Mouse (Mus musculus) thymus, postnatal 25 days (tissue): Measurements from ENCODE around the gene Mtfmt.

Experiments
- DNase-seq: peaks from one replicate; pipeline ENCODE4 v3.0.0; 2022

Mtfmt gene

DNA sequence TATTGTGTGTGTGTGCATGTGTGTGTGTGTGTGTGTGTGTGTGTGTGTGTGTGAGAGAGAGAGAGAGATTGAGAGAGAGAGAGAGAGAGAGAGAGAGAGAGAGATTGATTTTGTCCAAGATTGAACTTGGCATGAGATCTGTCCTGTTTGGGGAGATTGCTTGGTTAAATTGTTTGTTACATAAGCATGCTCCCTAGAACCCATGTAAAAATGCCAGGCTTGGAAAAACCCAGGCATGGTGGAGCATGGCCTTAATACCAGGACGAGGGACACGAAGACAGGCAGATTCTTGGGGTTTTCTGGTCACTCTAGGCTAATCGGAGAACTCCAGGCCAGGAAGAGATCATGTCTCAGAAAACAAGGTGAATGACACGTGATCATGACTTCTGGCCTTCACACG is 7.6 kb upstream of the Mtfmt start:
- DNase-seq = no peak

DNA sequence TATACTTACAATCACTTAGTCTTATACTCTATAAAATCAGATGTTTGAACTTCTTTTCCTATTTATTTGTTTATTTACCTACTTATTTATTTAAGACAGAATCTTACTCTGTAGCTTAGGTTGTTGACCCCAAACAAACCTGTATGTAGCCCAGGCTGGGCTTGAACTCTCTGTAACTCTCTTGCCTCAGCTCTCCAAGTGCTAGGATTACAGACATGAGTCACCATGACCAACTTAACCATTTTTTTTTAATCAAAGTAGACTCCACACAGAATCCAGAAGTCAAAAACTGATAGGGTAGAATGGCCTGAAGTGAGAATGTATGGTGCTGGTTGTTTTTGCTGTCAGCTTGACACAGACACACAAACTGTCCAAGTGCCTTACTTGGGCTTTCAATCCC is 5.2 kb upstream of the Mtfmt start:
- DNase-seq = no peak

- DNase-seq = no peak
Observed at GRCm38 (mm10) chr9:65430921-65431320, 4.7 kb upstream of the Mtfmt start.

DNA sequence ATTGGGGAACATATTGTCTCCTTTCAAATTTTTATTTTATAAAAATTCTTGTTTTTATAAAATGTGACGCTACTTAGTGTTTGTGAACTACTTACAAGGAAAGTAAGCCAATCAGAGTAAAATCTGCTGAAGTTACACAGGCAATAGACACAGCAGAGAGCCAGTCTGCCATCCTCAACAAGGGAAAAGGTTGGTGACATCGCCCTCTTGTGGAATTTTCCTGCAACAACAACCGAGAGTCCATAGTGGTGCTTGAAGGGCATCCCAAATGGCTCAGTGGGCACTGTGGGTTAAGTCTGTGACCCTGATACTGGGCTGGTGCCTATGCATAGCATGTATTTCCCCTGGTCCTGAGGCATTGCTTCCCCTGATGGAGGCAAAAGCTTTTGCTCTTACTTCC is 3.3 kb upstream of the Mtfmt start:
- peak; percentile 83 for DNase-seq

GRCm38 (mm10) chr9:65434140-65434539 is 1.4 kb upstream of the Mtfmt start:
- DNase-seq = peak; percentile 73

GRCm38 (mm10) chr9:65435211-65435610 is 371 bp upstream of the Mtfmt start:
- DNase-seq = no peak

GRCm38 (mm10) chr9:65444692-65445091 is 9.1 kb downstream of the Mtfmt start:
- DNase-seq = no peak

GRCm38 (mm10) chr9:65447951-65448350 is 12.4 kb downstream of the Mtfmt start:
- no peak for DNase-seq

DNA sequence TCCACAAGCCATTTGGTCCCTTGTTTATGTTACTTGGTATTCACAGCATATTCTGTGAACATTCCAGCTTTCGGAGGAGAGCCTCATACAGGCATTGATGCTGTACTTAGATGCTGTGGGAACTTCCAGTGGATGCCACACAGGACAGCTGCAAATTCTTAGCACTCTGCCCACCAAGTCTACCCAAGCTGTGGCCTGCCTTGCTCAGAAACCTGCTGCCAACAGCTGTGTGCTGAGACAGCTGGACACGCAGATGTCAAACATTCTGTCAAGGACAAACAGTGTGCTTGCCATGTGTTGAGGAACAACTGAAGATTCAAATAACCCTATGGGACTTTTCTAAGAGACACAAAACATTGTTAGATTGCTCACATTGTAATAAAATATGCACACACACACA is 23.4 kb downstream of the Mtfmt start:
- DNase-seq = no peak

- no peak for DNase-seq
Observed at GRCm38 (mm10) chr9:65460198-65460597, 24.6 kb downstream of the Mtfmt start.

GRCm38 (mm10) chr9:65460732-65461442 is 25.3 kb downstream of the Mtfmt start, which contains the start of gene Spg21:
Spg21 (plus strand) TSS chr9:65460947.
- peak; percentile 98 for DNase-seq

DNA sequence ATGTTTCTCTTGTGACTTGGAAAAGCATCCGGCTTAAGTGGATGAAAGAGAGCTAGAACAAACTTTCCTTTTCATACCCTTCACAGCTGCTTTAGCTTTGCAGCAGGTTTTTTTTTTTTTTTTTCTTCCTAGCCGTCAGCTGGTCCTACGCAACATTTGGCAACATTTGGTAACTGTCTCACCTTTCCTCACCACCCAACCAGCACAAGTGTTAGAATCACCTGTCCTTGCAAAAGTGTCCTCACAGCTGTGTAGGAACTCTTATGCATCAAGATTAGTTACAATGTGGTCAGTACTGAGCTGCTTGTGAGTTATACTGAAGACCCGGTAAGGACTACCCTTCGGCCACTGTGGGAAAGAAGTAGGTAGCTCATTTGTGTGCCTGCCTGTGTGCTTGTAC is 27.0 kb downstream of the Mtfmt start:
- no peak for DNase-seq

GRCm38 (mm10) chr9:65464161-65464560 is 28.6 kb downstream of the Mtfmt start:
- DNase-seq = peak; percentile 4

- no peak for DNase-seq
Observed at GRCm38 (mm10) chr9:65465241-65465640, 29.7 kb downstream of the Mtfmt start.

GRCm38 (mm10) chr9:65467686-65468085 is 32.1 kb downstream of the Mtfmt start:
- DNase-seq = no peak

DNA sequence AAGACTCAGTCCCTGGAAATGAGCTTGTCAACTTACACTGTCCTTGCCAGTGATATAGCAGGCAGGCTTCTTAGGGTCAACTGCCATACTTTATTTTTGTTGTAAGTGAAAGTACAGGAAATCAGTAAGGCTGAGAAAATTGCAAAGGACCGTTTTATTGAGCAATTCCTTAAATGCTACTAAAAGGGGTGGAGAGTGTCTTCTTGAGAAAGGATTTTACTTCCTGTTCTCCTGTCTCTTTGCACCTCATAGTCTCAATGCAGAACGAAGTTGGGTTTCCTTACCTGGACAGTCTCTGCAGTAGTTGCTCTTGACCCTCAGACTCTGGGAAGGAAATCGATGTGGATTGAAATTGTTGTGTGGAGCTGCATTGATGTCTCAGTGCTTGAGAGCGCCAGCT is 37.2 kb downstream of the Mtfmt start:
- no peak for DNase-seq

- no peak for DNase-seq
Observed at GRCm38 (mm10) chr9:65479158-65479557, 43.6 kb downstream of the Mtfmt start.

DNA sequence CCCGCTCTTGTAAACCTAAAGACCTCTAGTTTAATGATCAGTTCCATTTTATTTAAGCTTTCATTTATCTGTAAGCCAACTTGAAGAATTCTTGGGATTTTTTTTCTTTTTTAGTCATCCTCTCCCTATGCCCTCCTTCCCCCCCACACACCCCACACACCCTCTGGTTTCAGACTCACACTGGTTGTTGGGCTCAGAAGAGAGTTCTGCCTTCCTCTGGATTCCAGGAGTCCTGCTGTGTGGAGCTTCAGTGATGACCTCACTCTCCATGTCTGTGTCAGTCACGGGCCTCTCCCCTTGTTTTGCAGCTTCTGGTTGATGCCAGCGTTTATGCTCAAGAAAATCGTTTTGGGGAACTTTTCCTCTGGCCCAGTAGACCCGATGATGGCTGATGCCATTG is 44.5 kb downstream of the Mtfmt start:
- no peak for DNase-seq

DNA sequence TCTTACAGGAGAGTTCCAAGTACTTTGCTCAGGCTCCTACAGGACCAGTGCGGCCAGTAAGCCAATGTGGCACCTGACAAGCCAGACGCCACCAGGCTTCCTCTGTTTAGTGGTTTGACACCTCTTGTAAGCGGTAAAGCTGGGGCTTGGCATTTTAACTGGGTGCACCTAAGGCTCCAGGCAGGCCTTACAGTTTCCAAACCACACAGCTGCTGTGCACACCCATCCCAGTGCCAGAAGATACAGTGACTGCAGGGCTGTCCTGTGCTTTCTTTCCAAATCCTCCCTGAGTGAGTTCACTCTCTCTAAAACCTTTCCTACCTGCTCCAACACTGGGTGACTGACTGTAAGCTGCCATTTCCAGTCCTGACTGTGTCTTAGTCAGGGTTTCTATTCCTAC is 55.9 kb downstream of the Mtfmt start:
- DNase-seq = no peak

DNA sequence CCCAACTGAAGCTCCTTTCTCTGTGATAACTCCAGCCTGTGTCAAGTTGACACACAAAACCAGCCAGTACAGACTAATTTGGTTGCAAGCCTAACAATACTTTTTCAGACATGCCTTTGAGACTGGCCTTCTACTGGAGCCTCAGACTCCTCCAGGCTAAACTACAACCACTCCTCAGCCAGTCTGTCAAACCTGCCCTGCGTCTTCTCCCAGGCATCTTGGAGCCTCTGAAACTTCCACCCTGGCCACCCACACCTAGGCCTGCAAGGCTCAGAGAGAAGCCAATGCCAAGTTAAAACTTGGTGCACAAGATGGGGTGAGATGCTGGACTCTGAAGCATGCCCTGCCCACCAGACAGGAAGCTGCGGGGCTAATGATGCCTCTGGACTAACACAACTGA is 56.8 kb downstream of the Mtfmt start:
- DNase-seq = no peak

- DNase-seq = no peak
Observed at GRCm38 (mm10) chr9:65492851-65493250, 57.3 kb downstream of the Mtfmt start.

GRCm38 (mm10) chr9:65502146-65502545 is 66.6 kb downstream of the Mtfmt start:
- DNase-seq = no peak
